Mouse (Mus musculus) v-Abl transformed pro-B cells (cell line): ENCODE results near the gene Olfr890.
"Not testable (repeated sequence)": the region's sequence is repeated elsewhere in the genome, so short reads cannot be mapped to it uniquely, and the experiment has no call there.

Experiments
- in situ Hi-C, 2 experiments: fragments of 400-800 bp; cut with MboI; formaldehyde crosslinking; loops; one replicate each; pipeline ENCODE4 v1.15.1; 2025; ENCODE audit not compliant: unreplicated experiment in 2 of 2

Olfr890 gene

GRCm38 (mm10) chr9:38142217-38142616 is at the start of gene Olfr890:
Olfr890 (plus strand) TSS chr9:38142517.
- in situ Hi-C loops: no loop called here

GRCm38 (mm10) chr9:38107828-38108227 is 34.5 kb upstream of the Olfr890 start, which contains the start of gene Olfr888:
Olfr888 (plus strand) TSS chr9:38108128.
- in situ Hi-C loops: no loop called here

GRCm38 (mm10) chr9:38114898-38115297 is 27.4 kb upstream of the Olfr890 start, which contains the start of gene Olfr889:
Olfr889 (plus strand) TSS chr9:38115198.
- in situ Hi-C loops: no loop called here

- in situ Hi-C loops: not testable (repeated sequence)
These were observed 26.0 kb downstream of the Olfr890 start for GRCm38 (mm10) chr9:38168341-38168740.

- in situ Hi-C loops: no loop called here
These were observed 38.4 kb downstream of the Olfr890 start, which contains the start of gene Olfr891 for GRCm38 (mm10) chr9:38180721-38181120. Olfr891 (minus strand) TSS chr9:38180821.
